Mouse (Mus musculus): Measurements from ENCODE around the gene Sez6l2.

DNA sequence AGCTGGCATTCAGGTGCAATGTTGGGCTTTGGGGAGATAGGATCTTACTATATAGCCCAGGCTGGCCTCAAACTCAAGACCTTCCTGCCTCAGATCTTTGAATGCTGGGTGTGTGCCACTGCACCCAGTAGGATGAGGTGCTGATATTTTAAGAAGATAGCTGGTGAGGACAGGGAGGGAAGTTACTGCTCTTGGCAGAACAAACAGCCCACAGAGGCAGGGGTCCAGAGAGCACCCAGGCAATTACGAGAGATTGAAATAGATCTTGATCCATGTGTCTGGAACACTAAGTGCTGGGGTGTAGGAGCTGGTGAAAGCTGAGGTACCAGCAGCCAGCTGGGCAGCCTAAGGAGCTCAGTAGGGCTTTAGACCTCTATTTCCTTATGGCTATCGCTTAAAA, 31.2 kb downstream of the Sez6l2 start:
- TF ChIP-seq GATA1 (IDR thresholded peaks at IDR 0.05; ENCODE audit: low read length) (no peak), TAL1 (IDR thresholded peaks at IDR 0.05; ENCODE audit: low read length) (no peak)

Data from erythroblast, embryonic 14.5 days (primary cell).